Mouse (Mus musculus): ENCODE data around the gene Preb.

Gene Preb

GRCm38 (mm10) chr5:30954556-30954955 lies 5.6 kb downstream of the Preb start:
- no peak for DNase-seq

DNA sequence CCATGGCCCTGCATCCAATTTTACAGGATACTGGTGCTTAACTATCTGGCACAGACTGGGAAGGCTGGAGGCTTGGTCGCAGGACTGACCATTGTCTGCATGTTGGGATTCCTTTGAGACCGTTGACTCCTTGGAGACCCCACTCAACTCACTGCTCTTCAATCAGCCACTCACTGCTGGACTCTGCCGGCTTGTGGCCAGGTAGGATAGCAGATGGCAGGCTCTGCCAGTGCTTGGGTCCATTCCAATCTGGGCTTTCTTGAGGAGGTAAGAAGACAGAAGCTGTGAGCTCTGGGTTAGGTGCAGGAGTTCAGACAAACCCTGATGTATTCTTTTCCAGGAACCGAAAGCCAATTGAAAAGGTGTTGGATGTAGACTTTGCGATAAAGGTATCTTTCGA lies 6.1 kb downstream of the Preb start:
- no peak for DNase-seq

DNA sequence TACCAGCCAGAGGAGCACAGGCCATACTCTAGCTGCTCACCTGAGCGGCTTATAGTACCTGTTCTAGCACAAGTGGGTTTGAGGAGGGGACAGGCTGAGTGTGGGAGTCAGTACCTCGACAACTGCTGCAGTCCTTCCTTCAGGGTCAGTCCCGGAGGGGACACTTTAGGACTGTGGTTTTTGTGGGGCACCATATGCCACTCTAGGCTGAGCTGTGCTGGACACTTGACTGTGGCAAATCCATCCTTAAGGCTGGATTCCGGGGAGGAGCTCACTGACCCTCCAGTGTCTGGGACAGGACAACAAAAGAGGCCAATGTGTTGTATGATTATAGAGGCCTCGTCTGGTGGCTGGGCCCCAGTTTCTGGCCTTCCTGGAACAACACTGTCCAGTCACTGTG lies 7.6 kb downstream of the Preb start:
- no peak for DNase-seq

- DNase-seq: no peak
Measured at GRCm38 (mm10) chr5:30951706-30952105, 8.5 kb downstream of the Preb start.

DNA sequence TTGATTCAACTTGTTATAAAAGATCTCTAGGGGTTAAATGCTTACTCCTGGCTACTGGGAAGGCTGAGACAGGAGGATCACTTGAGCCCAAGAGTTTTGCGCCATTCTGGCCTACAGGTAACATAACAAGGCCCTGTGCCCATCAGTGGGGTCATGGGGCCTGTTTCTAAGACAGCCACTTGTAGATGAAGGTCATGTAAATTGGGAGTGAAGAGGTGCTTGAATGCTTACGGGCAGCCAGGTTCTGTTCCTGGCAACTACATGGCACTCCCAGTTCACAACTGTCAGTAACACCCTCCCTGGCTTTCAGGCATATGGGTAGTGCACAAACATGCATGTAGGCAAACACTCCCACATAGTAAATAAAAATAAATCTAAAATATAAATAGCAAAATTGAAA lies 9.2 kb downstream of the Preb start:
- no peak for DNase-seq

DNA sequence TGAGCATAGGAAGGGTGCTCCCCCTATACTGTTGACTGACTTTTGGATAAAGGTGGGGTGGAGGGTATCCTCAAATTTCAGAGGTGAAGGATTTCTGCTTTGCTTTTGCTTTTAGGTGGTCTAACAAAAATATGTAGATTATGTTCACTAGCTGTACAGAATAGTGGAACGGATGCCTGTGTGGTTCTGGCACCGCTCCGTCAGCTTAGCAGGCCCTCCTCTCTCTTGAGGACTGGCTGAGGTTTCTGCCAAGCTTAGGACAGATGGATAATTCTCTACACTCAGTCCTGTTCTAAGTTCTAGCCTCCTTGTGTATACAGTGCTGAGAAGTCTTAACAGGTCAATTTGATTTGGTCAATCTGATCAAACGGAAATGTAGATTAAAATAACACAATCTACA lies 9.7 kb downstream of the Preb start:
- DNase-seq: no peak

GRCm38 (mm10) chr5:30949654-30950326 lies 10.4 kb downstream of the Preb start:
- peak; percentile 93 for DNase-seq

DNA sequence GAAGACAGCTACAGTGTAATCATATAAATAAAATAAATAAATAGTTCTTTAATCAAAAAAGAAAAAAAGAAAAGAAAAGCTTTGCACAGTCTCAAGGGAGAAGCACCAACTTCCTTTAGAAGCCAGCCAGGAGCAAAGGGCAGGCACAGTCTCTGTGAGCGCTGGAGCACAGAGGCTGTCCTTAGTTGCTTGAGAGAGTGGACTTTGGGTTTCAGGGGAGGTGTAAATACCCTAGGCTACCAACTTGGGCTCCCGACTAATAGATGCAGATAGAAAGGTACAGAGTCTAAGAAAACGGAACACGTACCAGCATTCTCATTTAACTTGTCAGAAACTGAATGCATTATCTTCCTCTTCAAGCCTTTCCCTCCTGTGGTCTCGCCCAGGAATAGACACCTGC lies 11.5 kb downstream of the Preb start:
- DNase-seq: no peak

- peak; percentile 77 for DNase-seq
Measured at GRCm38 (mm10) chr5:30944956-30945781, 15.0 kb downstream of the Preb start, which contains the start of gene Cgref1. Gene Cgref1, minus strand, starts transcription at chr5:30945591.

GRCm38 (mm10) chr5:30944344-30944743 lies 15.8 kb downstream of the Preb start:
- DNase-seq: no peak

- DNase-seq: no peak
Measured at GRCm38 (mm10) chr5:30943004-30943403, 17.2 kb downstream of the Preb start.

DNA sequence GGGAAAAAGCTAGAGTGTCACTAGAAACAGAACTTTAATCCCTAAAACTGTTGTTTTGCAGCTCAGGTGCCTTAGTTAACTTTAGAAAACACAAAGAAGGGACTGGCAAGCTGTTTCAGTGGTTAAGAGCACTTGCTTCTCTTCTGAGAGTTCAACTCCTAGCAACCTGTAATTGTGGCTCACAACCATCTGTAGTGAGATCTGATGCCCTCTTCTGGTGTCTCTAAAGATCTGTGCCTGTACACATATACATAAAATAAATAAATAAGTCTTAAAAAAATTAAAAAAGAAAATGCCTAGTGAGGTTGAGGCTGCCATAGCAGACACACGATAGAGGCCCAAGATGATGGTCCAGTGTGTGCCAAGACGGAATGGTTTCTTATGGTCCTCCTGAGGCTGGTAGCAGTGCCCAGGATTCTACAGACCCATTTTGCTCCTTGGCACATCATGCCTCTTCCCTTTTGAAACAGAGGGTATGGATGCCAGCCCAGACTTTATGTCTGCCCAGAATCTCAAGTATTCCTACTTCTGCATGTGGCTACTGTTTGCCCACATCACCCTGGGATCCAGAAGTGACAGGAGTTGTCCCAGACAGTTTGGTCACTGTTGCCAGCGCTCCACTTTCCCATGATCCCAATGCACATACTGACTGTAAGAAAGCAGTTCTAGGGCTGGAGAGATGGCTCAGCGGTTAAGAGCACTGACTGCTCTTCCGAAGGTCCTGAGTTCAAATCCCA lies 25.3 kb downstream of the Preb start:
- no peak for DNase-seq

DNA sequence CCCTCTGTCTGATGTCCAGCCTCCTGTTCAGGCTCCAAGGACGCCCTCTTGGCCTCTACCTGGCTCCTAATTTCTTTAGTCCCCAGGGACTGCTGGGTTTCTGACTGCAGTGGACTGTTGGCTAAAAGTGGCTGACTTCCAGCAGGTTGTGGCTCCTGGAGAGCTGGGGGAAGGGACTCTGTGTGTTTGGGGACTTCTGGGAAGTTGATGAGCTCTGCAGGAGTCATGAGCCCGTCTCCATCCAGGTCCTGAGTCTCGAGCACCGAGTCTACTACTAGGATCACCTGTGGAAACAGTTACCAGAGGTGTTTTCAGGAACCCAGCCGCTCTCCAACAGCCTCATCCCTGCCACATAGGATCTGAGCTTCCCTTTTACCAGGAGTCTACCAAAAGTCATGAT lies 26.5 kb downstream of the Preb start:
- no peak for DNase-seq

- no peak for DNase-seq
Measured at GRCm38 (mm10) chr5:30931378-30931777, 28.8 kb downstream of the Preb start.

DNA sequence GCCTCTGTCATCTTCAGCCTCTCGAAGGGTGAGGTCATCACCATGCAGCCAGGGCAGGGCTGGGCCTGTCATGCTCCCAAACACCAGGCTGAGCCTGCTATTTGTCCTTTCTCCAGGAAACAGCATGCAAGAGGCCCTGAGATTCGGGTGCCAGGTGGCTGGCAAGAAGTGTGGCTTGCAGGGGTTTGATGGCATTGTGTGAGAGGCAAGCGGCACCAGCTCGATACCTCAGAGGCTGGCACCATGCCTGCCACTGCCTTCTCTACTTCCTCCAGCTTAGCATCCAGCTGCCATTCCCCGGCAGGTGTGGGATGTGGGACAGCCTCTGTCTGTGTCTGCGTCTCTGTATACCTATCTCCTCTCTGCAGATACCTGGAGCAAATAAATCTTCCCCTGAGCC lies 29.3 kb downstream of the Preb start:
- no peak for DNase-seq

- peak; percentile 64 for DNase-seq
Measured at GRCm38 (mm10) chr5:30930121-30930520, 30.0 kb downstream of the Preb start.

DNA sequence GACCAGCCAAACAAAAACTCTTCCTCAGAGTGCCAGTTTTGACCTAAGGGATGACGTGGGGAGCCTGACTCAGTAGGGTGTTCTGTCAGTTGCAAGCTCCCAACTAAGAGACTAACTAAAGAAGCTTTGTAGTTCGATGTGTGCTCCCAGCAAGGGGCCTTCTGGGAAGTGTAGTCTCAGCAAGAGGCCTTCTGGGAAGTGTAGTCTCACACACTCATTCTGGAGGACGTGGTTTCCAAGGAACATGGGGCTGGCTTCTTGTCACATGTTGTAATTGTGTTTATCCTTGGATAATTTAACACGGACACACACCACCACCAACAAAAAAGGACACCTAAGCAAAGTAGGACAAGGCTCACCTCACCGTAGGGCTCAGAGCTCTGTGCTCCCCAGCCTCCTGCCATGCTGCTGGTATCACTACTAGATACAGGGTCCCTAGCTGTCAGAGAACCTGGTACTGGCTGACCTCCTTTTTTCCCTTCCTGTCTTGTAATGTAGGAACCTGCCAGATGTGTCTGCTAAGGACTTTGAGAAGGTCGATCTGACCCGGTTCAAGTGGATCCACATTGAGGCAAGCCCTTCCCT lies 32.1 kb downstream of the Preb start:
- DNase-seq: peak; percentile 41

DNA sequence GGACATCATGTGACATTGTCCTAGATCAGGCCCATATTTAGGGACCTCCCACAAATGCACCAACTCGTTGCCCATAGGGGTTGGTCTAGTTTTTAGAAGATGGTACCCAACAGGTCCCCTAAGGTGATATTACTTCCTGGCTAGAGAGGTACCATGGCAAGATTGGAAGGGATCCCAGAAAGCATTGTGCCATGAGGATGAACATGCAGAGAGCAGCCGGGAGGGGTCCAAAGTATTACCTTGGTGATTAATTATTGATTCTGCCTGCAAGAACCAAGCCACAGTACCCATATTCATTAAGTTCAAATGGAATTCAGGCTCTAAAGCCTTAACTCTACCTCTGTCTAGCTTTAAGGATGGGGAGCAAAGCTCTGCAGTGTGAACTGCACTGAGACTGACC lies 34.1 kb downstream of the Preb start:
- no peak for DNase-seq

DNA sequence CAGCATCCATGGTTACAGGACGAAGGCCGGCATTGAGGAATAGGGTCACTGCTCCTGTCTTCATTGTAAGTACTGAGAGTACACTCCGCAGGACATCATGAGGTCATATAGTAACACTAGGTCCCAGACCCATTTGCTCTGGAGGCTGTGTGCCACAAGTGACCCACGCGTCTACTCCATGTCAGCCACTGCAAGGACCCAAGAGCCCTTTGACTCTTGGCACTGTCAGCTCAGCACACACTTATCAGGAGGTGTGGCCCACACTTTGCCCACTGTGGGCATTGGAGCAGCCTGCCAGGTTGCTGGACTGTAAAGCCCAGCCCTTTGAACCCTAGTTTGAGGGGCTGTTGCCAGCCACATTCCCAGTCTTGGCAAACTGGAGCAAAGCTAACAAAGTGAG lies 34.9 kb downstream of the Preb start:
- no peak for DNase-seq

DNA sequence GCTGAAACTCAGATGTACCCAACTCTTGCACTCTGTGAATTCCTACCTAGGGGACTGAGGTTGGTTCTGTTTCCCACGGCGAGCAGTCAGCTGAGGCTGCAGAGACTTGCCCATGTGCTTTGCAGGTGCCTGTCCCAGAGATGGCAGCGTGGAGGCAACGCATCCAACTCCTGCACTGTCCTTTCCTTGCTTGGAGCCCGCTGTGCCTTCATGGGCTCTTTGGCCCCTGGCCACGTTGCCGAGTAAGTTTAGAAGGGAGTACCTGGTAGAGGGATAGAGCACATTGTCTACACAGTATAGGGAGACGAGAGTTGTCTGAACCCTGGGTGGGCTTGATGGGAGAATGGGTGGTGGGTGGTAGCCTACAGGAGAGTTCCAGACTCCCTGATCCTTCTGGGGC lies 35.5 kb downstream of the Preb start:
- no peak for DNase-seq

- DNase-seq: no peak
Measured at GRCm38 (mm10) chr5:30923119-30923518, 37.0 kb downstream of the Preb start.

DNA sequence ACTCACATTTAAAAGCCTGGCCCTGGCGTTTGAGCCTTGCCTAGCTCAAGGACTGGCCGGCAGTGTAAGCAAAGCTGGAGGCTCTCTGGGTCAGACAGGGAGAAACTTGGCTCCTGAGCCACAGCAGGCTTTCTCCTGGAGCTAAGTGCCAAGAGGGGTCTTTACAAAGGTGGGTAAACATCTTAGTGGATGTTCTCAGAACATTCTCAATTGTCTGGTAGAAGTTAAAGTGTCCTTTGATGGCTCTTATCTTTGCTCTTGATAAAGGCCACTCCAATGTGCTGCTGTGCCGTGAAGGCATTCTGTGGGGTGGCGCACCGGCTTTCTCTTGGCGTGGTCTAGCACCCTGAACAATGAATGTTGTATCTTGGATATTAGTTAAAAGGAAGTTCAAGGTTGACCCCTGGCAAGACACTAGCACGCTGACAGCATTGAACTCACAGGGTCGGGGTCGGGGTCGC lies 37.5 kb downstream of the Preb start:
- no peak for DNase-seq

Data from right cerebral cortex, postnatal 25 days (tissue).